Mouse (Mus musculus): ENCODE results near the gene Wdr53.
A peak's percentile ranks its signal among the peaks of the same experiment; 100 is the strongest.
"Not testable (repeated sequence)": the region's sequence is repeated elsewhere in the genome, so short reads cannot be mapped to it uniquely, and the experiment has no call there.

Gene Wdr53

DNA sequence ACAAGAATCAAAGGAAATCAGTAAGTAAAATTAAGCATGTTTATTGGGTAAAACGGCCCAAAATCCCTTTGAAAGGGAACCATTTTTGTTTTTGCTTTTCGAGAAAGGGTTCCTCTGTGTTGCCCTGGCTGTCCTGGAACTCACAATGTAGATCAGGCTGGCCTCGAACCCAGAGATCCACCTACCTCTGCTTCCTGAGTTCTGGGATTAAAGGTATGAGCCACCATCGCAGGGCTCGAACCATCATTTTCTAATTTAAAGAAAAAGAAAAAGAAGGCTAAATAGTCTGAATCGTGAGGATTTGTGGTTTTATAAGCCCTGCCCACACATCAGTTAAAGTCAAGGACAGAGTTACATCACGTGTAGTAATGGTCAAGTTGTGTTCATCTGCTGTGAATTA is 31.4 kb downstream of the Wdr53 start:
- DNase-seq (ENCODE audit: low read depth), result peak; percentile 49

DNA sequence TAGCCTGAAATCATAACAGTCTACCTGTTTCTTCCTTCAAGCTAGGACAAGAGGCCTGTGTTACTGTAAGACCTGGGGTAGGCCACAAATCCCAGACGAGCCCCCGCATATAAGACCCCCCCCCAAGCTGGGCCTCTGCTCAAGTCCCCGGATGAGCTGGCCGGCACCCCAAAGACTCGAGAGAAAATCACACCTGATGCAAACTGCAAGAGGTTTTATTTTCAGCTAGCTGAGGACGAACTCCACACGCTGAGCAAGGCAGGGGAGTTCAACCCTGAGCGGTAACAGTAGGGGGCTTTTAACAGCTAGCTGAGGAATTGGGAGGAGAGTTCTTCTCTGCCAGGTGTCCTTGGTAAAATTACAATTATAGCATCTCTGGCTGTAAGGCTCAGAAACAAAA is 33.2 kb downstream of the Wdr53 start:
- no peak for DNase-seq (ENCODE audit: low read depth)

DNA sequence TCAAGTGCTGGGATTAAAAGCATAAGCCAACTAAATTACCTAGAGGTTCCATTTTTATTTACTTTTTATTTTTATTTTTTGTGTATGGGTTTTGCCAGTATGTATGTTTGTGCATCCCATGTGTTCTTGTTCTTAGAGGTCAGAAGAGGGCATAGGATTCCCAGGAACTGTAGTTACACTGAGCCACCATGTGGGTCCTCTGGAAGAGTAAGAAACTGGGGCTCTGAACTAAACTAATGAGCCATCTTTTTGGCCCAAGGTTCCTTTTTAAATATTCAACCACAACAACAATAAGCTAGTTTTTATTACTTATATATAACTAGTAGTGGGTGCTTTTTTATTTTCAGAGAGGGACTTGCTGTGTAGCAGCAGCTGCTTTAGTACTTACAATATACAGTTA is 35.6 kb downstream of the Wdr53 start:
- DNase-seq (ENCODE audit: low read depth), result no peak

- DNase-seq (ENCODE audit: low read depth), result no peak
These were observed 44.8 kb downstream of the Wdr53 start for GRCm38 (mm10) chr16:32291821-32292220.

GRCm38 (mm10) chr16:32299617-32300016 is 52.6 kb downstream of the Wdr53 start:
- DNase-seq (ENCODE audit: low read depth), result not testable (repeated sequence)

DNA sequence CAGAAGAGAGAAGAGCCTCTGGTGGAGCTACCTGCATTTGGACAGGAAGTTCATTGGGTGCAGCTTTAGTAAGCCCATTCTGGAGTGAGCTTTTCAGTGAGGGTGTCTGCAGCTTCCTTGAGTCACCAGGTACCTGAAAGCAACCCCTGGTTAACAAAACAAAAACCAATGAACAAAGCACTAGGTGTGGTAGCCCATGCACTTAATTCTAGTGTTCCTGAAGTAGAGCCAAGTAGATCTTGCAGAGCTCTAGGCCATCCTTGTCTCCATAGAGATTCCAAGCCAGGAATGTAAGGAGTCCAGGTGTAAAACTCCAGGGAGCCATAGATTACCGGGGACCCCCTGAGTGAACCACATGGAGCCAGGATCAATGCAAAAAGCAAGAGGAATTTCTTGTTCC is 56.0 kb downstream of the Wdr53 start:
- no peak for DNase-seq (ENCODE audit: low read depth)

DNA sequence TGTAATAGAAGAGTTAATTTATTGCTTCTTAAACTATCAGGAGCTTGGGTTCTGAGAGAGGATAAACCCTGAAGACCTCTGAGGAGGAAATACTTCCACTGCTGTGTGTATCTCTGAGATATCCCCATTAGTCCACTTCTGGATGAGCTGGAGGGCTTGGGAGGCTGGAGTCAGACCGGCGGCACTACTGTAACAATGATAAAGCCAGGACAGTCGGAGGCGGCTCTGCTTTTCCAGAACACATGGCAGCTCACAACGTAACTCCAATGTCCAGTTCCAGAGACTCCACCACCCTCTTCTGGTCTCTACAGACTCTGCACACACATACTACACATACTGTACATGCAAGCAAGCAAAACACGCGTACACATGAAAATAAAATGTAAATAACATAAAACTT is 56.9 kb downstream of the Wdr53 start:
- no peak for DNase-seq (ENCODE audit: low read depth)

Measured in NIH3T3 (cell line).